Mouse (Mus musculus): Measurements from ENCODE around the gene Uckl1.

DNA sequence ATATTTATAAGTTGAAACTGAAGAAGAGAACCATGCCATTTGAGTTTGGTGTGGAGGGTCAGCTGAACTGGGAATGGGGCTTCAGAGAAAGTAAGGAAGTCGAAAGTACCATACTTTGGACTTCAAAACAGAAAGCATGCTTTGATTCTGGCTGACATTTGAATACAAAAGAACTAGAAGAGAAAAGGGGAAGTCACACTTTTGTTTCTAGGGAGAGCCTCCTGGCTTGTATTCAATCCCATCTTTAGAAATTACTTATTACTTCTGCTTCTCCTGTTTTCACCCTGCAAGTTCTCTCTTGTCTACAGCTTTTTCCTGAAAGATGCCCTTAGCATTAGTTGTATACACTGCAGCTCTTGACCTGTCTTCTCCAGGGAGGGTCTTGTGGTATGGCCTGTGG lies 36.5 kb downstream of the Uckl1 start:
- TF ChIP-seq CTCF (IDR thresholded peaks at IDR 0.05; ENCODE audit: low read depth) (no peak), EP300 (IDR thresholded peaks at IDR 0.05; ENCODE audit: low read depth) (no peak)

Data from liver, postnatal 0 days (tissue).